Mouse (Mus musculus) liver, adult 2 months (tissue): ENCODE measurements around the gene Cxcr5. TPM values are rescaled to one million over a fixed set of nuclear protein-coding genes. Genes with fewer than 3 reads are reported as not detected.

Experiments
- DNase-seq: peaks from one replicate; pipeline ENCODE4 v3.0.0-alpha.2; 2011; ENCODE audit warnings: low read depth, low spot score; ENCODE audit errors: extremely low read depth
- H3K27ac ChIP-seq: fragments of 200-500 bp; replicated peaks from 2 replicates; pipeline ENCODE4 v1.5.1; 2012; ENCODE audit warnings: low read depth, mild to moderate bottlenecking, control low read depth, inconsistent platforms, low read length; ENCODE audit not compliant: insufficient read depth
- H3K27me3 ChIP-seq: fragments of 200-500 bp; 2 replicates; pipeline ENCODE4 v1.6.1; 2012; ENCODE audit warnings: mild to moderate bottlenecking, moderate library complexity, low read length, inconsistent platforms; ENCODE audit not compliant: control insufficient read depth, insufficient read depth
- H3K36me3 ChIP-seq: fragments of 200-500 bp; 2 replicates; pipeline ENCODE4 v1.6.1; 2012; ENCODE audit warnings: low read length, inconsistent platforms; ENCODE audit not compliant: control insufficient read depth, insufficient read depth
- H3K4me1 ChIP-seq: fragments of 200-500 bp; 2 replicates; pipeline ENCODE4 v1.6.1; 2011; ENCODE audit warnings: low read length; ENCODE audit not compliant: control insufficient read depth, insufficient read depth
- H3K4me3 ChIP-seq: fragments of 200-500 bp; 2 replicates; pipeline ENCODE4 v1.5.1; 2011; ENCODE audit warnings: low read depth, mild to moderate bottlenecking, control low read depth, low read length, moderate library complexity; ENCODE audit not compliant: insufficient read depth
- H3K79me2 ChIP-seq: fragments of 200-500 bp; 2 replicates; pipeline ENCODE4 v1.6.1; 2012; ENCODE audit warnings: inconsistent platforms, mild to moderate bottlenecking, low read length, moderate library complexity; ENCODE audit not compliant: control insufficient read depth, insufficient read depth
- H3K9ac ChIP-seq: fragments of 200-500 bp; 2 replicates; pipeline ENCODE4 v1.6.1; 2012; ENCODE audit warnings: low read depth, mild to moderate bottlenecking, control low read depth, inconsistent platforms, low read length
- CTCF ChIP-seq: fragments of 200-500 bp; IDR thresholded peaks from 2 replicates; pipeline ENCODE4 v1.5.1; 2011; ENCODE audit warnings: low read depth, low read length, control low read depth
- POLR2A ChIP-seq: fragments of 200-500 bp; IDR thresholded peaks from 2 replicates; pipeline ENCODE4 v1.6.1; 2011; ENCODE audit warnings: low read length, control low read depth; ENCODE audit not compliant: insufficient read depth; ENCODE audit errors: extremely low read depth
- WGBS: fragments of 180-500 bp; shearing (Covaris S2); methylation state at CpG from one replicate; pipeline ENCODE4 v1.1.7; 2018; 5-methylcytosine and 5-hydroxymethylcytosine counted together
- polyA plus RNA-seq: library from polyadenylated mRNA; depleted of rRNA; stranded (reverse); fragments of >200 nt; gene quantifications from 2 replicates; pipeline ENCODE4 v1.2.3, GENCODE M21; 2012
- total RNA-seq: library from RNA; depleted of rRNA; stranded (reverse); fragments of >200 nt; gene quantifications from 2 replicates; pipeline ENCODE4 v1.2.3, GENCODE M21; 2014

Cxcr5 gene
- total and polyA plus RNA-seq, 2 experiments = 0.18 to 1.4 TPM

- Histone ChIP-seq H3K27ac (no peak overlapping the region), H3K27me3 (no peaks in the 10 kb centered on the region), H3K4me3 (no peak overlapping the region), H3K36me3 (no peaks in the 10 kb centered on the region), H3K4me1 (peaks cover 4% of the 10 kb centered on the region; the same call in 1 of the 2 replicates), H3K79me2 (peaks cover 2% of the 10 kb centered on the region; the same call in 1 of the 2 replicates), H3K9ac (no peak overlapping the region)
- no peak for DNase-seq
- TF ChIP-seq CTCF = no peak
- TF ChIP-seq POLR2A = no peak
- WGBS = 25% methylated on average over 18 of the region's 18 CpGs
Measured at GRCm38 (mm10) chr9:44598899-44599495, 37.3 kb upstream of the Cxcr5 start.

GRCm38 (mm10) chr9:44597742-44598141, 36.1 kb upstream of the Cxcr5 start:
- WGBS = 91% methylated on average over 2 of the region's 2 CpGs
- no peak overlapping the region for H3K4me3 ChIP-seq

GRCm38 (mm10) chr9:44595537-44595930, 33.9 kb upstream of the Cxcr5 start:
- no peak for DNase-seq
- no peak overlapping the region for H3K27ac ChIP-seq
- H3K79me2 ChIP-seq = no peaks in the 10 kb centered on the region
- no peaks in the 10 kb centered on the region; the same call in none of the 2 replicates for H3K4me1 ChIP-seq
- no peaks in the 10 kb centered on the region for H3K36me3 ChIP-seq
- 40% methylated on average over 1 of the region's 1 CpGs for WGBS
- no peak overlapping the region for H3K4me3 ChIP-seq
- TF ChIP-seq POLR2A = no peak
- no peak for TF ChIP-seq CTCF
- no peaks in the 10 kb centered on the region for H3K27me3 ChIP-seq
- no peak overlapping the region for H3K9ac ChIP-seq

More at GRCm38 (mm10) chr9:44597742-44598141, 36.1 kb upstream of the Cxcr5 start:
- DNase-seq = no peak
- H3K36me3 ChIP-seq = no peaks in the 10 kb centered on the region
- no peaks in the 10 kb centered on the region for H3K27me3 ChIP-seq
- peaks cover under 1% of the 10 kb centered on the region; the same call in 1 of the 2 replicates for H3K4me1 ChIP-seq
- TF ChIP-seq POLR2A (no peak), CTCF (no peak)
- no peak overlapping the region for H3K9ac ChIP-seq
- H3K79me2 ChIP-seq = no peaks in the 10 kb centered on the region; the same call in 1 of the 2 replicates
- no peak overlapping the region for H3K27ac ChIP-seq

GRCm38 (mm10) chr9:44594901-44595536, 33.3 kb upstream of the Cxcr5 start:
- Histone ChIP-seq H3K9ac (no peak overlapping the region), H3K27me3 (no peaks in the 10 kb centered on the region), H3K4me3 (no peak overlapping the region), H3K79me2 (no peaks in the 10 kb centered on the region), H3K27ac (no peak overlapping the region), H3K4me1 (no peaks in the 10 kb centered on the region; the same call in none of the 2 replicates), H3K36me3 (no peaks in the 10 kb centered on the region)
- WGBS = 87% methylated on average over 9 of the region's 9 CpGs
- no peak for DNase-seq
- no peak for TF ChIP-seq POLR2A

GRCm38 (mm10) chr9:44593886-44594285, 32.2 kb upstream of the Cxcr5 start:
- 82% methylated on average over 4 of the region's 4 CpGs for WGBS
- Histone ChIP-seq H3K27ac (no peak overlapping the region), H3K36me3 (no peaks in the 10 kb centered on the region), H3K27me3 (no peaks in the 10 kb centered on the region), H3K79me2 (no peaks in the 10 kb centered on the region), H3K4me3 (no peak overlapping the region), H3K4me1 (no peaks in the 10 kb centered on the region; the same call in 1 of the 2 replicates), H3K9ac (no peak overlapping the region)
- DNase-seq = no peak
- TF ChIP-seq CTCF = no peak
- TF ChIP-seq POLR2A = no peak

GRCm38 (mm10) chr9:44593221-44593620, 31.5 kb upstream of the Cxcr5 start:
- DNase-seq = no peak

More at GRCm38 (mm10) chr9:44593221-44593620, 31.5 kb upstream of the Cxcr5 start:
- H3K9ac ChIP-seq = no peak overlapping the region
- no peaks in the 10 kb centered on the region for H3K36me3 ChIP-seq
- H3K27me3 ChIP-seq = no peaks in the 10 kb centered on the region
- TF ChIP-seq POLR2A (no peak), CTCF (no peak)
- H3K27ac ChIP-seq = no peak overlapping the region
- no peak overlapping the region for H3K4me3 ChIP-seq
- no peaks in the 10 kb centered on the region for H3K79me2 ChIP-seq
- 90% methylated on average over 4 of the region's 4 CpGs for WGBS
- peaks cover 2% of the 10 kb centered on the region for H3K4me1 ChIP-seq
